Mouse (Mus musculus) T-helper 1 cell (primary cell): Measurements from ENCODE around the gene Rapgef1.

Source experiments
- in situ Hi-C: fragments of 300-600 bp; cut with MboI, MseI; formaldehyde crosslinking; loops from one replicate; pipeline ENCODE4 v1.15.1; 2025; ENCODE audit warnings: high pct_unique_total_duplicates

Rapgef1 gene

GRCm38 (mm10) chr2:29623247-29624090 lies 3.9 kb downstream of the Rapgef1 start:
- in situ Hi-C loops = loop anchor here (10.0 kb wide), 1 partner anchor 1099 kb away; no protein-coding TSS in a partner anchor

GRCm38 (mm10) chr2:29624091-29624608 lies 4.6 kb downstream of the Rapgef1 start:
- in situ Hi-C loops = loop anchor here (10.0 kb wide), 1 partner anchor 1099 kb away; no protein-coding TSS in a partner anchor

- in situ Hi-C loops = loop anchor here (5.0 to 25.0 kb wide), 3 partner anchors 43 to 1188 kb away; partner anchors contain the start of genes 1700001O22Rik and Ntmt1
Observed at GRCm38 (mm10) chr2:29624739-29625138, 5.2 kb downstream of the Rapgef1 start.

- in situ Hi-C loops = loop anchor here (5.0 to 25.0 kb wide), 3 partner anchors 42 to 1187 kb away; partner anchors contain the start of genes 1700001O22Rik and Ntmt1
Observed at GRCm38 (mm10) chr2:29625573-29626200, 6.2 kb downstream of the Rapgef1 start.

- in situ Hi-C loops = loop anchor here (5.0 to 25.0 kb wide), 3 partner anchors 40 to 1185 kb away; partner anchors contain the start of genes 1700001O22Rik and Ntmt1
Observed at GRCm38 (mm10) chr2:29627337-29627736, 7.8 kb downstream of the Rapgef1 start.

- in situ Hi-C loops = loop anchor here (5.0 to 25.0 kb wide), 3 partner anchors 39 to 1184 kb away; partner anchors contain the start of genes 1700001O22Rik and Ntmt1
Observed at GRCm38 (mm10) chr2:29628186-29628585, 8.7 kb downstream of the Rapgef1 start.

- in situ Hi-C loops = loop anchor here (5.0 to 25.0 kb wide), 3 partner anchors 39 to 1184 kb away; partner anchors contain the start of genes 1700001O22Rik and Ntmt1
Observed at GRCm38 (mm10) chr2:29628763-29629181, 9.3 kb downstream of the Rapgef1 start.

GRCm38 (mm10) chr2:29629311-29629710 lies 9.8 kb downstream of the Rapgef1 start:
- in situ Hi-C loops = loop anchor here (5.0 to 25.0 kb wide), 3 partner anchors 38 to 1183 kb away; partner anchors contain the start of genes 1700001O22Rik and Ntmt1

GRCm38 (mm10) chr2:29630141-29630771 lies 10.7 kb downstream of the Rapgef1 start:
- in situ Hi-C loops = loop anchor here (25.0 kb wide), 1 partner anchor 1182 kb away; the partner anchor contains the start of genes 1700001O22Rik and Ntmt1

- in situ Hi-C loops = loop anchor here (25.0 kb wide), 1 partner anchor 1181 kb away; the partner anchor contains the start of genes 1700001O22Rik and Ntmt1
Observed at GRCm38 (mm10) chr2:29631020-29631419, 11.5 kb downstream of the Rapgef1 start.

- in situ Hi-C loops = loop anchor here (25.0 kb wide), 1 partner anchor 1181 kb away; the partner anchor contains the start of genes 1700001O22Rik and Ntmt1
Observed at GRCm38 (mm10) chr2:29631564-29632167, 12.1 kb downstream of the Rapgef1 start.

- in situ Hi-C loops = loop anchor here (25.0 kb wide), 1 partner anchor 1180 kb away; the partner anchor contains the start of genes 1700001O22Rik and Ntmt1
Observed at GRCm38 (mm10) chr2:29632168-29632662, 12.7 kb downstream of the Rapgef1 start.

- in situ Hi-C loops = loop anchor here (25.0 kb wide), 1 partner anchor 1179 kb away; the partner anchor contains the start of genes 1700001O22Rik and Ntmt1
Observed at GRCm38 (mm10) chr2:29633101-29633554, 13.6 kb downstream of the Rapgef1 start.

- in situ Hi-C loops = loop anchor here (25.0 kb wide), 1 partner anchor 1179 kb away; the partner anchor contains the start of genes 1700001O22Rik and Ntmt1
Observed at GRCm38 (mm10) chr2:29633782-29634181, 14.3 kb downstream of the Rapgef1 start.

GRCm38 (mm10) chr2:29634541-29634940 lies 15.0 kb downstream of the Rapgef1 start:
- in situ Hi-C loops = loop anchor here (25.0 kb wide), 1 partner anchor 1178 kb away; the partner anchor contains the start of genes 1700001O22Rik and Ntmt1

- in situ Hi-C loops = loop anchor here (25.0 kb wide), 1 partner anchor 1176 kb away; the partner anchor contains the start of genes 1700001O22Rik and Ntmt1
Observed at GRCm38 (mm10) chr2:29635966-29636507, 16.5 kb downstream of the Rapgef1 start.

- in situ Hi-C loops = loop anchor here (25.0 kb wide), 1 partner anchor 1175 kb away; the partner anchor contains the start of genes 1700001O22Rik and Ntmt1
Observed at GRCm38 (mm10) chr2:29637528-29637927, 18.0 kb downstream of the Rapgef1 start.

- in situ Hi-C loops = loop anchor here (25.0 kb wide), 1 partner anchor 1173 kb away; the partner anchor contains the start of genes 1700001O22Rik and Ntmt1
Observed at GRCm38 (mm10) chr2:29639377-29639776, 19.9 kb downstream of the Rapgef1 start.
